Mouse (Mus musculus) CH12.LX (cell line): ENCODE measurements around the gene Actb. TPM values are rescaled to one million over a fixed set of nuclear protein-coding genes. Genes with fewer than 3 reads are reported as not detected.

Experiments used
- DNase-seq: peaks from one replicate; pipeline ENCODE4 v3.0.0-alpha.2; 2013; ENCODE audit errors: extremely low read depth
- H3K27ac ChIP-seq: 2 replicates; pipeline ENCODE4 v1.5.1; 2012; ENCODE audit warnings: low read depth, mild to moderate bottlenecking, control low read depth, moderate library complexity; ENCODE audit not compliant: insufficient read depth
- H3K27me3 ChIP-seq: replicated peaks from 2 replicates; pipeline ENCODE3; 2012; ENCODE audit warnings: inconsistent platforms
- H3K36me3 ChIP-seq, 2 experiments: replicated peaks in 1 of 2; 2 replicates each; pipeline versions ENCODE3 to v1.6.1; 2012; ENCODE audit warnings: inconsistent platforms in 1 of 2, low read length in 1 of 2, mild to moderate bottlenecking in 1 of 2, mixed read lengths in 1 of 2, moderate library complexity in 1 of 2; ENCODE audit not compliant: control insufficient read depth in 1 of 2, insufficient read depth in 1 of 2
- H3K4me1 ChIP-seq, 2 experiments: 2 replicates each; pipeline ENCODE4 v1.6.1; 2012; ENCODE audit warnings: inconsistent platforms in 1 of 2, moderate library complexity in 1 of 2; ENCODE audit not compliant: insufficient read depth in 2 of 2, control insufficient read depth in 1 of 2
- H3K4me2 ChIP-seq: 2 replicates; pipeline ENCODE4 v1.6.1; 2012; ENCODE audit warnings: low read depth, mild to moderate bottlenecking, control low read depth; ENCODE audit not compliant: poor library complexity, insufficient read depth, severe bottlenecking
- H3K4me3 ChIP-seq, 3 experiments: fragments of 150-350 bp in 1 of 3; sonication (generic) in 1 of 3; replicated peaks in 1 of 3; 2 replicates each; pipeline versions ENCODE3 to v1.5.1; 2011 to 2012; ENCODE audit warnings: low read depth in 2 of 3, low read length in 2 of 3, mild to moderate bottlenecking in 2 of 3, moderate library complexity in 2 of 3, control low read depth in 1 of 3, improper control_type of control experiment in 1 of 3, inconsistent platforms in 1 of 3, mixed read lengths in 1 of 3; ENCODE audit not compliant: poor library complexity in 1 of 3
- H3K79me2 ChIP-seq: replicated peaks from 2 replicates; pipeline ENCODE4 v1.6.1; 2012; ENCODE audit warnings: mild to moderate bottlenecking, moderate library complexity; ENCODE audit not compliant: control insufficient read depth, poor library complexity, insufficient read depth, severe bottlenecking; ENCODE audit errors: extremely low read depth
- H3K9ac ChIP-seq: 2 replicates; pipeline ENCODE4 v1.6.1; 2012; ENCODE audit warnings: low read depth, mild to moderate bottlenecking, control low read depth, moderate library complexity; ENCODE audit not compliant: insufficient read depth
- H3K9me3 ChIP-seq: replicated peaks from 2 replicates; pipeline ENCODE3; 2012; ENCODE audit warnings: low read length, inconsistent platforms, mixed read lengths
- CHD1 ChIP-seq: IDR thresholded peaks from 2 replicates; pipeline ENCODE4 v1.6.1; 2012; ENCODE audit warnings: low read depth, low read length, improper control_type of control experiment, inconsistent platforms
- CHD2 ChIP-seq: IDR thresholded peaks from 2 replicates; pipeline ENCODE4 v1.6.1; 2011; ENCODE audit warnings: low read length, improper control_type of control experiment
- CTCF ChIP-seq, 2 experiments: IDR thresholded peaks in 1 of 2; conservative IDR thresholded peaks in 1 of 2; 2 replicates each; pipeline ENCODE4 v1.5.1; 2011 to 2012; ENCODE audit warnings: low read depth in 2 of 2, low read length in 2 of 2, improper control_type of control experiment in 1 of 2, inconsistent platforms in 1 of 2, mild to moderate bottlenecking in 1 of 2, moderate library complexity in 1 of 2
- E2F4 ChIP-seq: IDR thresholded peaks from 2 replicates; pipeline ENCODE4 v1.6.1; 2011; ENCODE audit warnings: low read depth, low read length, improper control_type of control experiment; ENCODE audit not compliant: insufficient replicate concordance
- ELF1 ChIP-seq: IDR thresholded peaks from 2 replicates; pipeline ENCODE4 v1.6.1; 2014; ENCODE audit warnings: low read depth, mild to moderate bottlenecking, inconsistent platforms, low read length, improper control_type of control experiment
- EP300 ChIP-seq: IDR thresholded peaks from 2 replicates; pipeline ENCODE4 v1.6.1; 2011; ENCODE audit warnings: low read length, improper control_type of control experiment
- ETS1 ChIP-seq: conservative IDR thresholded peaks from 2 replicates; pipeline ENCODE4 v1.6.1; 2012; ENCODE audit warnings: low read depth, mild to moderate bottlenecking, inconsistent platforms, low read length, improper control_type of control experiment, moderate library complexity
- IRF4 ChIP-seq: IDR thresholded peaks from 2 replicates; pipeline ENCODE4 v1.6.1; 2014; ENCODE audit warnings: low read depth, mild to moderate bottlenecking, inconsistent platforms, low read length, improper control_type of control experiment
- KAT2A ChIP-seq: IDR thresholded peaks from 2 replicates; pipeline ENCODE4 v1.6.1; 2012; ENCODE audit warnings: low read length, improper control_type of control experiment, inconsistent platforms; ENCODE audit not compliant: insufficient replicate concordance
- MAX ChIP-seq: IDR thresholded peaks from 2 replicates; pipeline ENCODE4 v1.6.1; 2011; ENCODE audit warnings: low read length, improper control_type of control experiment
- MYC ChIP-seq: IDR thresholded peaks from 2 replicates; pipeline ENCODE4 v1.6.1; 2011; ENCODE audit warnings: low read depth, mild to moderate bottlenecking, improper control_type of control experiment, low read length
- NELFE ChIP-seq: IDR thresholded peaks from 2 replicates; pipeline ENCODE4 v1.6.1; 2011; ENCODE audit warnings: low read depth, low read length, improper control_type of control experiment
- POLR2A ChIP-seq: IDR thresholded peaks from 2 replicates; pipeline ENCODE4 v1.6.1; 2011; ENCODE audit warnings: low read depth, mild to moderate bottlenecking, improper control_type of control experiment, low read length
- POLR2AphosphoS2 ChIP-seq: IDR thresholded peaks from 2 replicates; pipeline ENCODE4 v1.6.1; 2011; ENCODE audit warnings: low read depth, low read length, improper control_type of control experiment
- RAD21 ChIP-seq: IDR thresholded peaks from 2 replicates; pipeline ENCODE4 v1.6.1; 2011; ENCODE audit warnings: low read depth, mild to moderate bottlenecking, low read length, improper control_type of control experiment, moderate library complexity
- SIN3A ChIP-seq: IDR thresholded peaks from 2 replicates; pipeline ENCODE4 v1.6.1; 2012; ENCODE audit warnings: low read length, improper control_type of control experiment, inconsistent platforms
- TBP ChIP-seq: conservative IDR thresholded peaks from 2 replicates; pipeline ENCODE4 v1.6.1; 2011; ENCODE audit warnings: low read depth, low read length, improper control_type of control experiment
- USF1 ChIP-seq: IDR thresholded peaks from 2 replicates; pipeline ENCODE4 v1.6.1; 2014; ENCODE audit warnings: low read depth, mild to moderate bottlenecking, inconsistent platforms, low read length, improper control_type of control experiment
- ZC3H11A ChIP-seq: IDR thresholded peaks from 2 replicates; pipeline ENCODE4 v1.6.1; 2012; ENCODE audit warnings: low read depth, mild to moderate bottlenecking, inconsistent platforms, low read length, improper control_type of control experiment
- ZKSCAN1 ChIP-seq: IDR thresholded peaks from 2 replicates; pipeline ENCODE4 v1.6.1; 2012; ENCODE audit warnings: low read depth, inconsistent platforms, low read length, improper control_type of control experiment, borderline replicate concordance
- ZMIZ1 ChIP-seq: IDR thresholded peaks from 2 replicates; pipeline ENCODE4 v1.6.1; 2012; ENCODE audit warnings: low read depth, mild to moderate bottlenecking, inconsistent platforms, low read length, improper control_type of control experiment
- ZNF384 ChIP-seq: IDR thresholded peaks from 2 replicates; pipeline ENCODE4 v1.6.1; 2012; ENCODE audit warnings: low read depth, low read length, improper control_type of control experiment, inconsistent platforms
- dilution Hi-C: fragments of 300-500 bp; cut with MboI; formaldehyde crosslinking; loops from 2 replicates; pipeline ENCODE4 v1.14.3; 2020; ENCODE audit warnings: low sequenced_read_pairs; ENCODE audit not compliant: extremely low pct_unique_long_range_greater_than_20kb, extremely low pct_ligation_motif_present
- in situ Hi-C: fragments of 300-500 bp; cut with MboI; formaldehyde crosslinking; loops from 3 replicates; pipeline ENCODE4 v1.14.3; 2019; ENCODE audit warnings: low sequenced_read_pairs, low pct_ligation_motif_present, low pct_unique_long_range_greater_than_20kb, mixed read lengths
- polyA plus RNA-seq: library from polyadenylated mRNA; unstranded; fragments of >175 nt; gene quantifications from 2 replicates; pipeline ENCODE4 v1.2.1, GENCODE M21; 2012; ENCODE audit warnings: low read depth; ENCODE audit not compliant: insufficient read length
- total RNA-seq, 2 experiments: library from RNA; depleted of rRNA; stranded (reverse); fragments of 300-350 nt in 1 of 2; fragments of >200 nt in 1 of 2; gene quantifications; 2 replicates each; pipeline ENCODE4 v1.2.3; 2012 to 2014

Gene Actb
- total and polyA plus RNA-seq, 3 experiments: 3,882 to 5,048 (median 4,756) TPM

DNA sequence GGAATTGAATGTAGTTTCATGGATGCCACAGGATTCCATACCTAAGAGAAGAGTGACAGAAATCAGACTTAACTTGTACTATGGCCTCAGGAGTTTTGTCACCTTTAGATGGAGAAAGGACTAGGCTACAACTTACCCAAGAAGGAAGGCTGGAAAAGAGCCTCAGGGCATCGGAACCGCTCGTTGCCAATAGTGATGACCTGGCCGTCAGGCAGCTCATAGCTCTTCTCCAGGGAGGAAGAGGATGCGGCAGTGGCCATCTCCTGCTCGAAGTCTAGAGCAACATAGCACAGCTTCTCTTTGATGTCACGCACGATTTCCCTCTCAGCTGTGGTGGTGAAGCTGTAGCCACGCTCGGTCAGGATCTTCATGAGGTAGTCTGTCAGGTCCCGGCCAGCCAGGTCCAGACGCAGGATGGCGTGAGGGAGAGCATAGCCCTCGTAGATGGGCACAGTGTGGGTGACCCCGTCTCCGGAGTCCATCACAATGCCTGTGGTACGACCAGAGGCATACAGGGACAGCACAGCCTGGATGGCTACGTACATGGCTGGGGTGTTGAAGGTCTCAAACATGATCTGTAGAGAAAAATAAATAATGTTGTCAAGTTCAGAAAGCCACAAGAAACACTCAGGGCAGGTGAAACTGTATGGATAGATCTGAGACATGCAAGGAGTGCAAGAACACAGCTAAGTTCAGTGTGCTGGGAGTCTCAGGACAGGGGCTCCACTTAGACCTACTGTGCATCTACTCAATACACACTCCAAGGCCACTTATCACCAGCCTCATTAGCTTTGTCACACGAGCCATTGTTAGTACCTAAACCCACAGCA lies 2.1 kb downstream of the Actb start:
- Histone ChIP-seq H3K9me3 (no peaks in the 10 kb centered on the region), H3K4me2 (peak overlapping the region; percentile 84), H3K27ac (peak overlapping the region; percentile 43; the same call in 1 of the 2 replicates), H3K36me3 (peaks cover 49 to 60% of the 10 kb centered on the region in 2 experiments), H3K4me1 (peaks cover 24 to 52% of the 10 kb centered on the region in 2 experiments), H3K9ac (peak overlapping the region; percentile 79), H3K27me3 (no peaks in the 10 kb centered on the region), H3K79me2 (peaks cover 38% of the 10 kb centered on the region), H3K4me3 (peak overlapping the region; percentile 54 to 96 (median 85))
- dilution Hi-C loops (no loop called here), in situ Hi-C loops (no loop called here)
- no peak for DNase-seq
- TF ChIP-seq MYC: no peak
- 0 out of 2 replicates have a peak, but pooled peaks have one; percentile 16 for TF ChIP-seq CHD2
- TF ChIP-seq NELFE: no peak
- TF ChIP-seq CHD1: no peak
- no peak for TF ChIP-seq ETS1
- TF ChIP-seq ZKSCAN1: no peak
- no peak for TF ChIP-seq KAT2A
- TF ChIP-seq ZMIZ1: peak; percentile 32; the same call in 1 of the 2 replicates
- TF ChIP-seq IRF4: no peak
- no peak for TF ChIP-seq ZC3H11A
- no peak for TF ChIP-seq USF1
- peak; percentile 18; the same call in 1 of the 2 replicates for TF ChIP-seq POLR2AphosphoS2
- TF ChIP-seq ELF1: no peak
- TF ChIP-seq TBP: no peak
- TF ChIP-seq ZNF384: no peak
- TF ChIP-seq MAX: no peak
- TF ChIP-seq RAD21: no peak
- no peak for TF ChIP-seq E2F4
- no peak for TF ChIP-seq EP300

- no peak overlapping the region for H3K27ac ChIP-seq
- H3K4me1 ChIP-seq: peaks cover 19 to 50% of the 10 kb centered on the region in 2 experiments
- H3K79me2 ChIP-seq: peaks cover 38% of the 10 kb centered on the region
- TF ChIP-seq CTCF (conservative IDR thresholded peaks at IDR 0.05 in 1 of 2, IDR thresholded peaks at IDR 0.05 in 1 of 2; ENCODE audit: low read depth in 2 of 2, low read length in 2 of 2) (no peak), ZMIZ1 (peak; percentile 66; the same call in 1 of the 2 replicates), POLR2A (peak; percentile 72), MYC (no peak), ZNF384 (peak; percentile 76), SIN3A (0 out of 2 replicates have a peak, but pooled peaks have one; percentile 2)
- peak; percentile 27 for DNase-seq
- H3K4me2 ChIP-seq: peak overlapping the region; percentile 84
- no peaks in the 10 kb centered on the region for H3K27me3 ChIP-seq
- no peak overlapping the region; the same call in 1 of the 2 replicates for H3K9ac ChIP-seq
- H3K4me3 ChIP-seq: peak overlapping the region in 2 of 3 experiments; percentile 85 to 96
- dilution Hi-C loops (no loop called here), in situ Hi-C loops (no loop called here)
- H3K9me3 ChIP-seq: no peaks in the 10 kb centered on the region
- peaks cover 54 to 67% of the 10 kb centered on the region in 2 experiments for H3K36me3 ChIP-seq
These were observed 2.9 kb downstream of the Actb start for GRCm38 (mm10) chr5:142903470-142904207.
